In the genomic region with DNA sequence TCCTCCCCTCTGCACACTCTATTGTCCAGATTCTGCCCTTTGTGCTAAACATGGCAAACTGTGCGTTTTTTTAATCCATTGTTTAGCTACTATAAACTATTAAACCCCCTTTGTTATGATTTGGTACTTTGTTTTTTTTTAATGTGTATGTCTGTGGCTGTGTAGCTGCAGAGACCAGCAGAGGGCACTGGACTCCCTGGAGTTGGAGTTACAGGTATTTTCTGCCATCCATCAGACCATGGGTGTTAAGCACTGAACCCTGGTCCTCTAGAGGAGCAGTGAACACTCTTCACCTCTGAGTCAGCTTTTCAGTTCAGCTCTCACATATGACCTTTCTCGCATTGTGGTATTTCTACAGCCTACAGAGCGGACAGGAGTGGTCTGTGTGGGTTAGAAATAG, we compare ENCODE assay signal across 12 mouse cellular contexts.
A peak's percentile ranks its signal among the peaks of the same experiment; 100 is the strongest.
DNase-seq lines count a peak whose midpoint lies in the region; ATAC-seq and TF ChIP-seq lines count a peak whose summit lies in the region.
"Had no signal": no experiment of that assay in that cellular context is flagged by ENCODE, and none has a peak within 500 bp of the region (broad histone marks: within the 10 kb centered on the region; RNA-seq: fewer than 3 reads in every experiment).

No protein-coding gene starts in this region.

- H3K4me2 ChIP-seq in liver, embryonic 11.5 days: no peak overlapping the region
- H3K4me2 ChIP-seq: forebrain, embryonic 12.5 days had no signal

- DNase-seq in CD4-positive, CD25-positive, alpha-beta regulatory T cell, adult 2 months (ENCODE audit: low read depth, low spot score): peak; percentile 60
- no peak for DNase-seq in liver, adult 2 months (ENCODE audit: extremely low read depth, low read depth, low spot score)
- DNase-seq in liver, embryonic 11.5 days (ENCODE audit: low spot score): no peak
- no peak for DNase-seq in limb, embryonic 10.5 days (ENCODE audit: low spot score)
- DNase-seq in layer of hippocampus, postnatal 36 days: no peak
- no peak for DNase-seq in cerebellum, postnatal 4 days (ENCODE audit: low spot score in 2 of 2)
- DNase-seq: adrenal gland, postnatal 10 days; kidney, adult 18-20 months had no signal

- no peaks in the 10 kb centered on the region for H3K27me3 ChIP-seq in liver, adult 2 months (ENCODE audit: control insufficient read depth, insufficient read depth, low read length)
- H3K27me3 ChIP-seq in liver, embryonic 11.5 days (replicated peaks; ENCODE audit: control insufficient read depth, insufficient read depth, low read length): no peaks in the 10 kb centered on the region
- H3K27me3 ChIP-seq in ES-Bruce4 (ENCODE audit: control insufficient read depth, insufficient read depth, low read length, poor library complexity, severe bottlenecking): no peaks in the 10 kb centered on the region
- no peaks in the 10 kb centered on the region for H3K27me3 ChIP-seq in limb, embryonic 10.5 days (ENCODE audit: low read depth, poor library complexity, severe bottlenecking)
- H3K27me3 ChIP-seq: forebrain, embryonic 12.5 days; megakaryocyte, embryonic 14.5 days had no signal

- no peak for TF ChIP-seq EP300 in ES-Bruce4 (IDR thresholded peaks at IDR 0.05; ENCODE audit: insufficient read depth, low read depth, low read length)

- no peaks in the 10 kb centered on the region for H3K36me3 ChIP-seq in liver, adult 2 months (ENCODE audit: control insufficient read depth, insufficient read depth, low read length)
- H3K36me3 ChIP-seq in liver, embryonic 11.5 days (ENCODE audit: control insufficient read depth, insufficient read depth, low read length): peaks cover 7% of the 10 kb centered on the region; the same call in 1 of the 2 replicates
- H3K36me3 ChIP-seq in ES-Bruce4 (ENCODE audit: control insufficient read depth, insufficient read depth, low read length, poor library complexity, severe bottlenecking): 0 out of 2 replicates have a peak, but pooled peaks cover 2% of the 10 kb centered on the region
- H3K36me3 ChIP-seq in limb, embryonic 10.5 days: peaks cover 24% of the 10 kb centered on the region
- H3K36me3 ChIP-seq: forebrain, embryonic 12.5 days had no signal

- 89% methylated on average over 3 of the region's 3 CpGs for WGBS in liver, adult 2 months
- WGBS in liver, embryonic 11.5 days: 88% methylated on average over 3 of the region's 3 CpGs
- WGBS in limb, embryonic 10.5 days: 89% methylated on average over 3 of the region's 3 CpGs

- no peak overlapping the region for H3K27ac ChIP-seq in liver, adult 2 months (replicated peaks; ENCODE audit: insufficient read depth, low read depth, low read length)
- no peak overlapping the region for H3K27ac ChIP-seq in liver, embryonic 11.5 days (ENCODE audit: low read depth, low read length)
- H3K27ac ChIP-seq in ES-Bruce4 (ENCODE audit: insufficient read depth, low read length): no peak overlapping the region
- peak overlapping the region; percentile 50; the same call in 1 of the 2 replicates for H3K27ac ChIP-seq in limb, embryonic 10.5 days
- H3K27ac ChIP-seq: forebrain, embryonic 12.5 days had no signal

- no peak overlapping the region for H3K4me3 ChIP-seq in liver, adult 2 months (ENCODE audit: insufficient read depth, low read depth, low read length)
- no peak overlapping the region for H3K4me3 ChIP-seq in liver, embryonic 11.5 days (ENCODE audit: low read depth, low read length)
- no peak overlapping the region for H3K4me3 ChIP-seq in ES-Bruce4 (ENCODE audit: low read depth, low read length)
- no peak overlapping the region for H3K4me3 ChIP-seq in limb, embryonic 10.5 days
- H3K4me3 ChIP-seq: forebrain, embryonic 12.5 days; megakaryocyte, embryonic 14.5 days had no signal

- no peaks in the 10 kb centered on the region for H3K9me3 ChIP-seq in liver, embryonic 11.5 days (ENCODE audit: control insufficient read depth, low read length)
- H3K9me3 ChIP-seq in ES-Bruce4 (replicated peaks; ENCODE audit: control insufficient read depth, insufficient read depth, low read length, poor library complexity, severe bottlenecking): no peaks in the 10 kb centered on the region
- H3K9me3 ChIP-seq in limb, embryonic 10.5 days (replicated peaks): no peaks in the 10 kb centered on the region
- H3K9me3 ChIP-seq: forebrain, embryonic 12.5 days; megakaryocyte, embryonic 14.5 days had no signal

- H3K79me2 ChIP-seq in liver, adult 2 months (ENCODE audit: control insufficient read depth, insufficient read depth, low read length): no peaks in the 10 kb centered on the region

- no peak overlapping the region for H3K9ac ChIP-seq in liver, adult 2 months (ENCODE audit: low read depth, low read length)
- H3K9ac ChIP-seq in liver, embryonic 11.5 days (ENCODE audit: low read depth, low read length): no peak overlapping the region
- no peak overlapping the region for H3K9ac ChIP-seq in ES-Bruce4 (ENCODE audit: low read depth, poor library complexity, severe bottlenecking)
- H3K9ac ChIP-seq: forebrain, embryonic 12.5 days had no signal

- TF ChIP-seq POLR2A in liver, adult 2 months (IDR thresholded peaks at IDR 0.05; ENCODE audit: extremely low read depth, insufficient read depth, low read length): no peak
- TF ChIP-seq POLR2A in ES-Bruce4 (IDR thresholded peaks at IDR 0.05; ENCODE audit: insufficient read depth, low read length): no peak

- ATAC-seq in CD4-positive, CD25-positive, alpha-beta regulatory T cell, adult 4 months: no peak
- ATAC-seq in liver, embryonic 11.5 days (replicated peaks; ENCODE audit: low FRiP score): no peak

- H3K4me1 ChIP-seq in liver, adult 2 months (ENCODE audit: control insufficient read depth, insufficient read depth, low read length): no peaks in the 10 kb centered on the region
- no peaks in the 10 kb centered on the region for H3K4me1 ChIP-seq in liver, embryonic 11.5 days (replicated peaks; ENCODE audit: control insufficient read depth, insufficient read depth, low read length)
- peaks cover 3% of the 10 kb centered on the region for H3K4me1 ChIP-seq in ES-Bruce4 (ENCODE audit: control insufficient read depth, insufficient read depth, low read length)
- peaks cover 20% of the 10 kb centered on the region for H3K4me1 ChIP-seq in limb, embryonic 10.5 days
- H3K4me1 ChIP-seq: forebrain, embryonic 12.5 days had no signal

- peak; percentile 29; the same call in 1 of the 2 replicates for TF ChIP-seq CTCF in liver, adult 2 months (IDR thresholded peaks at IDR 0.05; ENCODE audit: low read depth, low read length)
- peak; percentile 48 for TF ChIP-seq CTCF in ES-Bruce4 (IDR thresholded peaks at IDR 0.05; ENCODE audit: low read depth, low read length)
